Mouse (Mus musculus): ENCODE measurements around the gene Smad3.

Smad3 gene

GRCm38 (mm10) chr9:63611967-63612366 is 145.8 kb downstream of the Smad3 start:
- in situ Hi-C loops (cut with MboI; ENCODE audit: unreplicated experiment in 2 of 2), result no loop called here

DNA sequence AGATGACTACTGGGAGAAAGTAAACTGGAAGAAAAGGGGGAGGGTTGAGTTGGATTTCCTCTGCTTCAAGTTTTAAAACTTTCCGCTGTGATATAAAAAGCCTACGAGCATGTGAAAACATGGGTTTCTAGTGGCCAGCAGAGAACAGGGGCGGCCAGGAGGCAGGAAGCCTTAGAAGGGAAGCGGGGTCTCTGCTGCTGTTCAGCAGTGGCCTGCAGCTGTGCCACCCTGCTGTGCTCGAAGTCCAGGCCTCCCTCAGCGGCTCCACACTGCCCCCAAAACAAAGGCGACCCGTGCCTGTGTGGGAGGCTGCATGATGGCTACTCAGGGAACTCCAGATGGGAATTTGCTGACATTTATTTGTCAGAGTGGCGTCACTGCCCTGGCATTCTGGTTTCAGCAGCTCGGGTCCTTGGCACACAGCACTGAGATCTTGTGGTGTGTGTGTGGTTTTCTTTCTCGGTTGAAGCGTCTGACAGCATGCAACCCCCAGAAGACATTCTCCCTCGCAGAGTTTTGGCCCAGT is 146.9 kb downstream of the Smad3 start:
- in situ Hi-C loops (cut with MboI; ENCODE audit: unreplicated experiment in 2 of 2), result no loop called here

DNA sequence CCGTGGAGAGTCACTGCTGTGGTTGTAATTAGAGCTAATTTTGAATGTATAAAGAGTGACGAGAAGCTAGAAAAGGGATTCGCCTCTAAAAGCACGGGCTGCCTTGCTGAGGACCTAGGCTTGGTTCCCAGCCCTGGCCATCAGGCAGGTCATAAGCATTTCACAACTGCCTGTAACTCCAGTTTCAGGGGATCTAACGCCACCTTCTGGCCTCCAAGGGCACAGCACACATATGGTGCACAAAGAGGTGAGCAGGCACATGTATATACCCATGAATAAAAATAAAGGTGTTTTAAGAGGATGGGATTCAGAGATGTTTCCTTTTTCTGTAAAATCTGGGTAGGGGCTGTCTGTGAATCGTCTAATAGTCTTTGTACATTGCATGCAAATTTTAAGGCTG is 147.6 kb downstream of the Smad3 start:
- in situ Hi-C loops (cut with MboI; ENCODE audit: unreplicated experiment in 2 of 2), result no loop called here

GRCm38 (mm10) chr9:63609776-63610175 is 148.0 kb downstream of the Smad3 start:
- in situ Hi-C loops (cut with MboI; ENCODE audit: unreplicated experiment in 2 of 2), result loop anchor here (10.0 kb wide), 2 partner anchors 205 to 475 kb away; no protein-coding TSS in a partner anchor

DNA sequence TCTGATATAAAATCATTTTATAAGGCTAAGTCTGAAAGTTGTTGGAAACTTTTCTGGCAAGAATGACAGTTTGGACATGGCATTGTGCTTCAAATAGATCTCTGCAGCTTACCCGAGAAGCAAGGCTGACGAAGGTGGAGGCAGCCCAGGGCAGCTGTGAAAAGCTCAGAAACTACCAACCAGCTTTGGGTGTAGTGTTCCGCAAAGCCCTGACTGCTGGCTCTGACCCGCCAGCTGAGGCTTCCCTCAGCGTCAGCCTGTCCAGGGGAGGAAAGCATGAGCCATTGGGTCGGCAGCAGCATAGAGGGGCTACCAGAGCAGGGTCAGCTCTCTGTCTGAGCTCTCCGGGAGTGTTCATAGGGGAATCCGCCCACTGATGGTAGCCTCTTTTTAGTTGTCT is 148.5 kb downstream of the Smad3 start:
- in situ Hi-C loops (cut with MboI; ENCODE audit: unreplicated experiment in 2 of 2), result loop anchor here (10.0 kb wide), 2 partner anchors 206 to 474 kb away; no protein-coding TSS in a partner anchor

DNA sequence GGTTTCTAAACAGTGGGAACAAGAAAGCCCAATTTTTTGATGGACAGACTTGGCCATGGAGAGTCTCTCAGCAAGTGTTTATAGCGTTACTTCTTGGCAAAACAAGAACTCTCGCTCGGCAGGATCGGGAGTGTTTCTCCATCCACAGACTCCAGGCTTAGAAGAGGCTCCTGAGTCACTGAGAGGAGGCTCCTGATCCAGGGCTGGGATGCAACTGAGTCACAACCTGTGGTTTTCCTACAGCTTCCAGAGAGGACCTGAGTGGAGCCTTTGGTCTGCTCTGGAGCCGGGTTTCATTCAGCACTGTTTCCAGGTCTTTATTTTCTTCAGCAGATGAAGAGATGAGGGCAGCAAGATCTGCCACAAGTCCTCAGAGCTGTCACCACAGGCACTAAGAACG is 149.8 kb downstream of the Smad3 start:
- in situ Hi-C loops (cut with MboI; ENCODE audit: unreplicated experiment in 2 of 2), result loop anchor here (10.0 kb wide), 2 partner anchors 207 to 473 kb away; no protein-coding TSS in a partner anchor

DNA sequence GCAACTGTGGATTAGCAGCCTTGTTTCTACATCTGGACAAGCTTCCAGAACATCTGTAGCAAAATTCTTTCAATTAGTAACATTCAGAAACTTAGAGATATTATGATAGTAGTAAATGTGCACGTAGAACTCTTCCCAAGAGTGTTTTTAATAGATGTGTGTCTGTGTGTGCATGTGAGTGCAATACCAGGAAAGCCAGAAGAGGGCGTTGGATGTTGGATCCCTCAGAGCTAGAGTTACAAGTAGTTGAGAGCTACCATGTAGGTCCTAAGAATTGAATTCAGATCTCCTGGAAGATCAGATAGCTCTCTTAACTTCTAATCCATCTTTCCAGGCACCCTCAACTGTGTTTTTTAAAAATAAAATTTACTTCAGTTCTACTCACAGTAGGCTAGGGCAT is 151.2 kb downstream of the Smad3 start:
- in situ Hi-C loops (cut with MboI; ENCODE audit: unreplicated experiment in 2 of 2), result loop anchor here (10.0 kb wide), 2 partner anchors 208 to 472 kb away; no protein-coding TSS in a partner anchor

DNA sequence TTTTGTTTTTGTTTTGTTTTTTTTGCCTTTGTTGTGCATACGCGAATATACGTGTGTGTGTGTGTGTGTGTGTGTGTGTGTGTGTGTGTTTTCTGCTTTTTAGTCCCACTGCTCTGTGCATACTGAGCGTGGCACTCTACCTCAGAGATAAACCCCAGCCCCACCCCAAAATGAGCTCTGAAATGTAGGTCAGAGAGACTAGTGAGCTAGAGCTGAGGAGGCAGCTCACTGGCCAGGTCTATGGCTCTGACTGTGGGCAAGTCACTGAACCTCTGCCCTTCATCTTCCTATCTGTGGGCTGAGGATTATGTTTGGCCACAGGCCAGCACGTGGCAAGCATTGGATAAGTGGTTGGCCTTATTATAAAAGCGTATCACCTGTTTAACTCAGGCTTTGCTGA is 153.9 kb downstream of the Smad3 start:
- in situ Hi-C loops (cut with MboI; ENCODE audit: unreplicated experiment in 2 of 2), result loop anchor here (10.0 kb wide), 2 partner anchors 211 to 469 kb away; no protein-coding TSS in a partner anchor

- in situ Hi-C loops (cut with MboI; ENCODE audit: unreplicated experiment in 2 of 2), result loop anchor here (10.0 kb wide), 2 partner anchors 213 to 467 kb away; no protein-coding TSS in a partner anchor
Measured at GRCm38 (mm10) chr9:63602043-63602939, 155.5 kb downstream of the Smad3 start, which contains the start of the genes Iqch and Aagab. TSS of gene Iqch (minus strand) at chr9:63602493. TSS of gene Aagab (plus strand) at chr9:63602660.

Data from v-Abl transformed pro-B cells (cell line).